Comparison of ENCODE assay signal across 9 mouse cellular contexts in genomic region chr4:62517538-62518415, GRCm38 (mm10). TPM values are rescaled to one million over a fixed set of nuclear protein-coding genes. Genes with fewer than 3 reads are reported as not detected.
DNase-seq lines count a peak whose midpoint lies in the region; ATAC-seq and TF ChIP-seq lines count a peak whose summit lies in the region.
"Had no signal": no experiment of that assay in that cellular context is flagged by ENCODE, and none has a peak within 500 bp of the region (broad histone marks: within the 10 kb centered on the region; RNA-seq: fewer than 3 reads in every experiment).

No protein-coding gene starts in this region.

- peak overlapping the region; percentile 92 for H3K27ac ChIP-seq in heart, embryonic 10.5 days
- H3K27ac ChIP-seq in testis, adult 2 months (ENCODE audit: control insufficient read depth, insufficient read depth, low read depth, low read length) = peak overlapping the region; percentile 29
- H3K27ac ChIP-seq in intestine, postnatal 0 days (ENCODE audit: low read depth, low read length) = peak overlapping the region; percentile 82
- H3K27ac ChIP-seq in stomach, postnatal 0 days (replicated peaks) = peak overlapping the region; percentile 91

- H3K27me3 ChIP-seq in heart, embryonic 10.5 days (ENCODE audit: insufficient read depth, poor library complexity, severe bottlenecking) = no peaks in the 10 kb centered on the region
- H3K27me3 ChIP-seq in testis, adult 2 months (ENCODE audit: control insufficient read depth, insufficient read depth, low read length) = no peaks in the 10 kb centered on the region
- no peaks in the 10 kb centered on the region for H3K27me3 ChIP-seq in intestine, postnatal 0 days (replicated peaks; ENCODE audit: control insufficient read depth, insufficient read depth, low read length)
- H3K27me3 ChIP-seq in stomach, postnatal 0 days (ENCODE audit: control insufficient read depth, insufficient read depth, low read length) = no peaks in the 10 kb centered on the region

- no peak for TF ChIP-seq POLR2A in testis, adult 2 months (IDR thresholded peaks at IDR 0.05; ENCODE audit: control insufficient read depth, low read depth, low read length)

- H3K36me3 ChIP-seq in heart, embryonic 10.5 days = peaks cover 24% of the 10 kb centered on the region
- H3K36me3 ChIP-seq in testis, adult 2 months (ENCODE audit: control insufficient read depth, insufficient read depth, low read length) = no peaks in the 10 kb centered on the region
- peaks cover 15% of the 10 kb centered on the region for H3K36me3 ChIP-seq in intestine, postnatal 0 days (ENCODE audit: control insufficient read depth, insufficient read depth)
- H3K36me3 ChIP-seq in stomach, postnatal 0 days (ENCODE audit: control insufficient read depth, insufficient read depth, low read length) = peaks cover 6% of the 10 kb centered on the region; the same call in 1 of the 2 replicates

- TF ChIP-seq EP300 in stomach, postnatal 0 days (optimal IDR thresholded peaks at IDR 0.05) = no peak

- DNase-seq in heart, embryonic 10.5 days (ENCODE audit: low spot score) = no peak
- DNase-seq in heart, postnatal 10 days = no peak
- no peak for DNase-seq in testis, postnatal 10 days (ENCODE audit: low spot score)
- DNase-seq in stomach, postnatal 0 days (ENCODE audit: low spot score) = no peak
- DNase-seq in urinary bladder, postnatal 25 days (ENCODE audit: low spot score) = no peak
- no peak for DNase-seq in left cerebral cortex, postnatal 36 days (ENCODE audit: low spot score in 2 of 2)
- DNase-seq: right cerebral cortex, postnatal 14 days had no signal

- ATAC-seq in intestine, postnatal 0 days = no peak
- no peak for ATAC-seq in stomach, postnatal 0 days (ENCODE audit: low FRiP score, low TSS enrichment)

- 84% methylated on average over 10 of the region's 10 CpGs for WGBS in heart, embryonic 10.5 days
- 43% methylated on average over 10 of the region's 10 CpGs for WGBS in intestine, postnatal 0 days
- 53% methylated on average over 10 of the region's 10 CpGs for WGBS in stomach, postnatal 0 days

- peaks cover 41% of the 10 kb centered on the region for H3K4me1 ChIP-seq in heart, embryonic 10.5 days
- peaks cover 6% of the 10 kb centered on the region for H3K4me1 ChIP-seq in testis, adult 2 months (ENCODE audit: control insufficient read depth, insufficient read depth, low read length)
- peaks cover 11% of the 10 kb centered on the region for H3K4me1 ChIP-seq in intestine, postnatal 0 days (replicated peaks; ENCODE audit: control insufficient read depth, insufficient read depth, low read length)
- H3K4me1 ChIP-seq in stomach, postnatal 0 days (replicated peaks; ENCODE audit: control insufficient read depth, insufficient read depth) = peaks cover 6% of the 10 kb centered on the region

- no peak for TF ChIP-seq CTCF in testis, adult 2 months (IDR thresholded peaks at IDR 0.05; ENCODE audit: control insufficient read depth, insufficient read depth, insufficient replicate concordance, low read depth, low read length)
- TF ChIP-seq CTCF in intestine, postnatal 0 days (IDR thresholded peaks at IDR 0.05; ENCODE audit: low read depth) = no peak
- no peak for TF ChIP-seq CTCF in stomach, postnatal 0 days (IDR thresholded peaks at IDR 0.05; ENCODE audit: low read depth)

- H3K4me3 ChIP-seq in heart, embryonic 10.5 days = peak overlapping the region; percentile 71
- H3K4me3 ChIP-seq in testis, adult 2 months (ENCODE audit: control insufficient read depth, low read depth, low read length) = no peak overlapping the region; the same call in 1 of the 2 replicates
- H3K4me3 ChIP-seq in intestine, postnatal 0 days (ENCODE audit: low read depth, low read length) = peak overlapping the region; percentile 74
- H3K4me3 ChIP-seq in stomach, postnatal 0 days (ENCODE audit: low read depth, low read length) = peak overlapping the region; percentile 54

- H3K9ac ChIP-seq in intestine, postnatal 0 days (ENCODE audit: low read depth, low read length) = peak overlapping the region; percentile 81; the same call in 1 of the 2 replicates
- H3K9ac ChIP-seq in stomach, postnatal 0 days (ENCODE audit: low read length) = peak overlapping the region; percentile 73

- peak overlapping the region; percentile 89 for H3K4me2 ChIP-seq in intestine, postnatal 0 days (replicated peaks; ENCODE audit: low read depth)
- H3K4me2 ChIP-seq in stomach, postnatal 0 days (replicated peaks; ENCODE audit: low read depth) = peak overlapping the region; percentile 72

- intact Hi-C loops in heart, postnatal 10 days (cut with DNase I) = loop anchor here (5.0 kb wide), 1 partner anchor 155 kb away; the partner anchor contains the start of genes Fkbp15 and Slc31a1
- intact Hi-C loops in left cerebral cortex, postnatal 36 days (cut with DNase I) = loop anchor here (5.0 kb wide), 1 partner anchor 60 kb away; no protein-coding TSS in a partner anchor

- H3K9me3 ChIP-seq in heart, embryonic 10.5 days = no peaks in the 10 kb centered on the region
- no peaks in the 10 kb centered on the region for H3K9me3 ChIP-seq in intestine, postnatal 0 days (ENCODE audit: control insufficient read depth)
- no peaks in the 10 kb centered on the region for H3K9me3 ChIP-seq in stomach, postnatal 0 days (ENCODE audit: control insufficient read depth, low read length)

RNA-seq across cellular contexts. Expression of gene Alad, which starts 1.9 kb away (rescaled TPM):
- polyA plus RNA-seq in heart, embryonic 10.5 days (2016; fragmentation: Nextera tagmentation; extraction: Ambion mirVana) = 144 and 157 TPM in 2 replicates
- 10 to 100 TPM; 61.1 to 65.2 TPM for total RNA-seq in heart, postnatal 10 days (2021)
- polyA plus RNA-seq in testis, adult 2 months (2012; rRNA removed) = 57.5 and 64.0 TPM in 2 replicates
- 156 and 168 TPM in 2 replicates for polyA plus RNA-seq in intestine, postnatal 0 days (2015; fragmentation: Nextera tagmentation; extraction: Ambion mirVana)
- polyA plus RNA-seq in stomach, postnatal 0 days (2015; fragmentation: Nextera tagmentation; extraction: Ambion mirVana) = 161 and 178 TPM in 2 replicates
- 10 to 100 TPM; 28.0 to 28.4 TPM for total RNA-seq in left cerebral cortex, postnatal 36 days (2021)

RNA-seq across cellular contexts. Expression of gene Pole3, which starts 7.1 kb away (rescaled TPM):
- polyA plus RNA-seq in heart, embryonic 10.5 days (2016; fragmentation: Nextera tagmentation; extraction: Ambion mirVana) = 72.1 and 87.4 TPM in 2 replicates
- 10 to 100 TPM; 23.4 to 24.4 TPM for total RNA-seq in heart, postnatal 10 days (2021)
- polyA plus RNA-seq in testis, adult 2 months (2012; rRNA removed) = 44.8 and 47.1 TPM in 2 replicates
- polyA plus RNA-seq in intestine, postnatal 0 days (2015; fragmentation: Nextera tagmentation; extraction: Ambion mirVana) = 38.0 TPM in 2 replicates
- 52.4 and 55.5 TPM in 2 replicates for polyA plus RNA-seq in stomach, postnatal 0 days (2015; fragmentation: Nextera tagmentation; extraction: Ambion mirVana)
- 10 to 100 TPM; 22.5 to 23.1 TPM for total RNA-seq in left cerebral cortex, postnatal 36 days (2021)

RNA-seq across cellular contexts. Expression of gene 4933430I17Rik, which starts 7.4 kb away (rescaled TPM):
- polyA plus RNA-seq in heart, embryonic 10.5 days (2016; fragmentation: Nextera tagmentation; extraction: Ambion mirVana) = 0.36 and 0.49 TPM in 2 replicates
- under 1 TPM; 0.22 to 0.34 TPM for total RNA-seq in heart, postnatal 10 days (2021)
- 9.8 and 10.4 TPM in 2 replicates for polyA plus RNA-seq in testis, adult 2 months (2012; rRNA removed)
- polyA plus RNA-seq in intestine, postnatal 0 days (2015; fragmentation: Nextera tagmentation; extraction: Ambion mirVana) = 0.27 TPM in 1 of 2 replicates, not detected in the other
- polyA plus RNA-seq in stomach, postnatal 0 days (2015; fragmentation: Nextera tagmentation; extraction: Ambion mirVana) = 0.18 and 0.35 TPM in 2 replicates
- total RNA-seq in left cerebral cortex, postnatal 36 days (2021) = under 1 TPM; 0.29 to 0.47 TPM

RNA-seq across cellular contexts. Expression of gene Hdhd3, which starts 14.5 kb away (rescaled TPM):
- polyA plus RNA-seq in heart, embryonic 10.5 days (2016; fragmentation: Nextera tagmentation; extraction: Ambion mirVana) = 7.0 and 10.1 TPM in 2 replicates
- total RNA-seq in heart, postnatal 10 days (2021) = 1 to 10 TPM; 6.1 to 6.4 TPM
- polyA plus RNA-seq in testis, adult 2 months (2012; rRNA removed) = 5.9 and 7.0 TPM in 2 replicates
- 125 and 145 TPM in 2 replicates for polyA plus RNA-seq in intestine, postnatal 0 days (2015; fragmentation: Nextera tagmentation; extraction: Ambion mirVana)
- polyA plus RNA-seq in stomach, postnatal 0 days (2015; fragmentation: Nextera tagmentation; extraction: Ambion mirVana) = 23.5 and 26.0 TPM in 2 replicates
- total RNA-seq in left cerebral cortex, postnatal 36 days (2021) = 10 to 100 TPM in 1 of 2 experiments, 1 to 10 TPM in 1; 9.8 to 10.4 TPM

RNA-seq across cellular contexts. Expression of gene Bspry, which starts 37.9 kb away (rescaled TPM):
- 0.46 and 2.0 TPM in 2 replicates for polyA plus RNA-seq in heart, embryonic 10.5 days (2016; fragmentation: Nextera tagmentation; extraction: Ambion mirVana)
- total RNA-seq in heart, postnatal 10 days (2021) = under 1 TPM in 1 of 2 experiments, not detected in 1; 0.19 TPM
- 443 and 501 TPM in 2 replicates for polyA plus RNA-seq in testis, adult 2 months (2012; rRNA removed)
- polyA plus RNA-seq in intestine, postnatal 0 days (2015; fragmentation: Nextera tagmentation; extraction: Ambion mirVana) = 14.7 and 20.5 TPM in 2 replicates
- 32.5 and 38.1 TPM in 2 replicates for polyA plus RNA-seq in stomach, postnatal 0 days (2015; fragmentation: Nextera tagmentation; extraction: Ambion mirVana)
- under 1 TPM; 0.27 to 0.54 TPM for total RNA-seq in left cerebral cortex, postnatal 36 days (2021)

Comparison
In these comparisons a context has a peak if more than half of its experiments do, and no peak if none do; other contexts are left out.
1. H3K27ac ChIP-seq: peak in every context shown above with its lines; median percentile 92 in heart, embryonic 10.5 days; 91 in stomach, postnatal 0 days; 82 in intestine, postnatal 0 days; 29 in testis, adult 2 months.